Mouse (Mus musculus) midbrain, embryonic 13.5 days (tissue): ENCODE measurements around the gene Cct7. TPM values are rescaled to one million over a fixed set of nuclear protein-coding genes. Genes with fewer than 3 reads are reported as not detected.

Source experiments
- ATAC-seq: fragments of 200-750 bp; cut with Nextera tagmentation; 2 replicates; pipeline ENCODE4 v1.8.0; 2017; ENCODE audit warnings: mild to moderate bottlenecking, moderate TSS enrichment, moderate library complexity
- H3K27ac ChIP-seq: fragments of 300-500 bp; sonication (generic); 2 replicates; pipeline ENCODE4 v1.5.1; 2015; ENCODE audit warnings: inconsistent platforms, mild to moderate bottlenecking, moderate library complexity
- H3K27me3 ChIP-seq: fragments of 300-500 bp; sonication (generic); 2 replicates; pipeline ENCODE4 v1.6.1; 2015; ENCODE audit warnings: mild to moderate bottlenecking, inconsistent platforms
- H3K36me3 ChIP-seq: fragments of 300-500 bp; sonication (generic); 2 replicates; pipeline ENCODE4 v1.6.1; 2015; ENCODE audit warnings: mild to moderate bottlenecking, inconsistent platforms
- H3K4me1 ChIP-seq: fragments of 300-500 bp; sonication (generic); replicated peaks from 2 replicates; pipeline ENCODE4 v1.6.1; 2015; ENCODE audit warnings: inconsistent platforms
- H3K4me2 ChIP-seq: fragments of 300-500 bp; sonication (generic); replicated peaks from 2 replicates; pipeline ENCODE4 v1.6.1; 2015; ENCODE audit warnings: moderate library complexity, mild to moderate bottlenecking, inconsistent platforms
- H3K4me3 ChIP-seq: fragments of 300-500 bp; sonication (generic); replicated peaks from 2 replicates; pipeline ENCODE4 v1.5.1; 2015; ENCODE audit warnings: mild to moderate bottlenecking, inconsistent platforms
- H3K9ac ChIP-seq: fragments of 300-500 bp; sonication (generic); replicated peaks from 2 replicates; pipeline ENCODE4 v1.6.1; 2015; ENCODE audit warnings: mild to moderate bottlenecking, inconsistent platforms
- H3K9me3 ChIP-seq: fragments of 300-500 bp; sonication (generic); 2 replicates; pipeline ENCODE4 v1.6.1; 2016; ENCODE audit warnings: mild to moderate bottlenecking, inconsistent platforms
- WGBS: fragments of 180-500 bp; shearing (Covaris S2); methylation state at CpG from one replicate; pipeline ENCODE4 v1.1.7; 2015; 5-methylcytosine and 5-hydroxymethylcytosine counted together
- polyA plus RNA-seq: library from polyadenylated mRNA; unstranded; fragments of >200 nt; fragmentation: Nextera tagmentation; extraction: Ambion mirVana; gene quantifications from 2 replicates; pipeline ENCODE4 v1.2.1, GENCODE M21; 2015

Cct7 gene
- 630 and 636 TPM in 2 replicates for polyA plus RNA-seq

DNA sequence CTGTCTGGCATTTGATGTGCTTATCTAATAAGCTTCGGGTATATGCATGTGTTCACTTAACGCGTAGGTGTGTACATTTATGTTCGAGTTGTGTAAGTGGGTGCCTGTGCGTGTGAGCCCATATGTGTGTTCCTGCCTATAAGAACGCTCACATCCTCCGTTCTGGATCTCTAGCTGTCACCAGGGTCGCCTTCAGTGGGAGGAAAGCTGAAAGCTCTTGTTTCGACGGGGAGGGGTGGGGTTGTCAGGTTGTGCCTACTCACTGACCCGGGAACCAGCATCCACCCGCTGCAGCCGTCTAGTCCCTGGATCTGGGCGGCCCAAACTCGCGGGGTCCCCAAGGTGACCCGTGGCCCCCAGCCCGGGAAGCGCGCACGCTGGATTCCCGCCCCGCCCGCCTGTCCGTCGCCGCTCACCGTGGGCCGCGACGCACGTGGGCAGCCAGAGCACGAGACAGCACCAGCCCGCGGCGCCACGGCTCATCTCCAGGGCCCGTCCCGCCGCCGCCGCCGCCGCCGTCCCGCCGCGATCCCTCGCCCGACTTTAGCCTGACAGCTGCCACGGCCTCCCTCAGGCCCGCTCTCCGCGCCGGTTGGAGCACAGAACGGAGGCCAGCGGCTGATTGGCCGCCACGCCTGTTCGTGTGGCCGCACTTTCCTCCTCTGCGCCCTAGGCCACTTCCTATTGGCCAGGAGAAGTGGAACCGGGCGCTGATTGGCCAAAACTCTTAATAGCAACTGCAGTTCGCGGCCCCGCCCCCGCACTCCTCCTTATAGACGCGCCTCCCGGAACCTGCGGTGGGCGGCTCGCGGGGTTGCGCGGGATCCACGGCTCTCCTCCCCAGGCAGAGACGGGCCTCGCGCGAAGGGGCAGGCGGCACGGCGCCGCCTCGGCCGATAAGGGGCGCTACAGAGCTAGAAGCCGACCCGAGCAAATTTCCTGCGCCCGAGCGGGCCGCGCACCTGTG, at the start of gene Cct7:
Gene Cct7, plus strand, starts transcription at position 818 of the 967 bp plus-strand sequence.
- H3K36me3 ChIP-seq = peaks cover 15% of the 10 kb centered on the region
- no peaks in the 10 kb centered on the region for H3K27me3 ChIP-seq
- 3% methylated on average over 90 of the region's 96 CpGs for WGBS
- peak; percentile 95 for ATAC-seq
- H3K27ac ChIP-seq = peak within 1 kb of the TSS; percentile 95
- H3K9ac ChIP-seq = peak within 1 kb of the TSS; percentile 92
- H3K4me1 ChIP-seq = peaks cover 40% of the 10 kb centered on the region
- peak within 1 kb of the TSS; percentile 71 for H3K4me3 ChIP-seq
- no peaks in the 10 kb centered on the region for H3K9me3 ChIP-seq
- H3K4me2 ChIP-seq = peak within 1 kb of the TSS; percentile 88

GRCm38 (mm10) chr6:85402613-85403012, 48.7 kb upstream of the Cct7 start:
- Histone ChIP-seq H3K36me3 (no peaks in the 10 kb centered on the region), H3K9me3 (no peaks in the 10 kb centered on the region), H3K4me1 (0 out of 2 replicates have a peak, but pooled peaks cover 11% of the 10 kb centered on the region), H3K4me3 (no peak overlapping the region), H3K27me3 (peaks cover 5% of the 10 kb centered on the region), H3K4me2 (no peak overlapping the region), H3K27ac (peak overlapping the region; percentile 63), H3K9ac (no peak overlapping the region)
- 44% methylated on average over 2 of the region's 2 CpGs for WGBS
- ATAC-seq = no peak

DNA sequence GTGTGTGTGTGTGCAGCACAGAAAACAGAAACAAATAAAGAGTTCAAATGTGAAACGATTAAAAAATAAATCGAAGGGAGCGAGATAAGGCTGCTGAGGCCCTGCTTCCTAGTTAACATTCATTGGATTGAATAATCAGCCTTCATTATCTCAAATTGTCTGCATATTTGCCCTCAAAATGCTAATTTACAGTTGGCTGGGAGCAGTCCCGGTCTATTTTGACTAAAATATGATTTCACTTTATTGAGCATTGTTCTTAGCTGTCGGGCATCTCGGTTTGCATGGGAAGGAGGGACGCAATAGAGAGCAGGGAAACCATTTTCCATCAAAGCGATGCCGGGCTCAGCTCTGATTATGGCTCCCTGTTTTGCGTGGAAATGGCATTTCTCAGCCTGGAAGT, 48.3 kb upstream of the Cct7 start:
- Histone ChIP-seq H3K4me3 (no peak overlapping the region), H3K27ac (peak overlapping the region; percentile 78), H3K4me1 (0 out of 2 replicates have a peak, but pooled peaks cover 11% of the 10 kb centered on the region), H3K36me3 (no peaks in the 10 kb centered on the region), H3K4me2 (no peak overlapping the region), H3K9me3 (no peaks in the 10 kb centered on the region), H3K27me3 (peaks cover 9% of the 10 kb centered on the region), H3K9ac (no peak overlapping the region)
- WGBS = 64% methylated on average over 10 of the region's 10 CpGs
- ATAC-seq = no peak

DNA sequence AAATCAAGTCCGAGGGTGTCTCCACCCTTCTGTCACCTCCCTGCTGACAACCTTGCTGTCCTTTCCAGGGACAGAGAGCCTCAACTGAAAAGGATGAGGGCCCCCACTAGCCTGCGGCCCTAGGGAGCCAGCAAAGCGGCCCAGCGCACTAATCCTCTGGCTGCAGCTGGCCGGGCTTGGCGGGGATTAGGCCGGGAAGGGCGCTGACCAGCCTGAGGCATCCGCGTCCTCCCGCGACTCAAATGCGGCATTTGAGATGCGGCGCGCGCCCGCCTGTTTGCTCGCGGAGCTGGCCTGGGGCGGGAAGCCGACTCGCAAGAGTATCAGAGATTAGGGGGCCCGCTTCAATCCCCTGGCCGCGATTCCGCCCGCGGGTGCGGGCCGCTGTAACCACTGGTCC, 42.3 kb upstream of the Cct7 start:
- under 1% methylated on average over 31 of the region's 31 CpGs for WGBS
- Histone ChIP-seq H3K27me3 (peaks cover 34% of the 10 kb centered on the region), H3K4me2 (peak overlapping the region; percentile 56), H3K4me1 (peaks cover 15% of the 10 kb centered on the region), H3K27ac (no peak overlapping the region), H3K9ac (peak overlapping the region; percentile 57), H3K36me3 (no peaks in the 10 kb centered on the region), H3K4me3 (peak overlapping the region; percentile 30), H3K9me3 (no peaks in the 10 kb centered on the region)
- peak; percentile 26; the same call in 1 of the 2 replicates for ATAC-seq

DNA sequence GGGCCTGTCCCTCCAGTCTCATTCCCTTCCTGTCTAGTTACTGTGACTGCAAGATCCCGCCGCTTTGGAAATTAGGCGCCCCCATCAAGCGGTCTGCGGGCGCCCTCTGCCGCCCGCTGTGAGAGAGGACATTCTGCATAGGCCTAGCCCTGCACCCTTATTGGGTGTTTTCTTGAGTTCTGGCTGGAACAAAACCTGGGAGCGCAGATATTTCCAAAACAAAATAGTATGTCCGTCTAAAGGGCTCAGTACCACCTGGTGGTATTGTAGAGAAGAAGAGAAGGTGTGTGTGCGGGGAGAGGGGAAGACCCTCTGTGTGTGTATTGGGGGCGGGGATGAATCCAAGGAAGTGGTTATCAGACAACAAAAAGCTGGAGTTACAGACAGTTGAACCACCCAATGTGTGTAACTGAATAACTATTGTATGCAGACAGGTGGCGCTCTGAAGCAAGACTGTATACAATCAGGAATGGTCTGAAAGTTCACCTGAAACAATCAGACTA, 40.5 kb upstream of the Cct7 start:
- H3K4me2 ChIP-seq = no peak overlapping the region
- H3K27ac ChIP-seq = no peak overlapping the region
- ATAC-seq = peak; percentile 85
- H3K27me3 ChIP-seq = peaks cover 34% of the 10 kb centered on the region
- no peak overlapping the region for H3K4me3 ChIP-seq
- H3K9ac ChIP-seq = no peak overlapping the region
- H3K36me3 ChIP-seq = no peaks in the 10 kb centered on the region
- H3K4me1 ChIP-seq = peaks cover 15% of the 10 kb centered on the region
- 9% methylated on average over 13 of the region's 13 CpGs for WGBS
- no peaks in the 10 kb centered on the region for H3K9me3 ChIP-seq

GRCm38 (mm10) chr6:85415829-85416228, 35.5 kb upstream of the Cct7 start:
- Histone ChIP-seq H3K9ac (no peak overlapping the region), H3K4me1 (no peaks in the 10 kb centered on the region), H3K4me3 (no peak overlapping the region), H3K27me3 (no peaks in the 10 kb centered on the region), H3K4me2 (no peak overlapping the region), H3K9me3 (no peaks in the 10 kb centered on the region), H3K36me3 (no peaks in the 10 kb centered on the region), H3K27ac (no peak overlapping the region)
- 65% methylated on average over 3 of the region's 3 CpGs for WGBS
- no peak for ATAC-seq

GRCm38 (mm10) chr6:85419150-85419549, 32.2 kb upstream of the Cct7 start:
- no peak overlapping the region for H3K27ac ChIP-seq
- H3K27me3 ChIP-seq = peaks cover 17% of the 10 kb centered on the region
- H3K4me2 ChIP-seq = no peak overlapping the region
- H3K4me3 ChIP-seq = no peak overlapping the region
- no peaks in the 10 kb centered on the region for H3K9me3 ChIP-seq
- H3K36me3 ChIP-seq = no peaks in the 10 kb centered on the region
- no peak overlapping the region for H3K9ac ChIP-seq
- no peaks in the 10 kb centered on the region for H3K4me1 ChIP-seq
- no peak for ATAC-seq
- 84% methylated on average over 2 of the region's 2 CpGs for WGBS

GRCm38 (mm10) chr6:85423836-85424379, 27.4 kb upstream of the Cct7 start, which contains the start of gene Noto:
TSS of gene Noto (plus strand) at chr6:85423886.
- H3K4me2 ChIP-seq = no peak within 1 kb of the TSS
- WGBS = 12% methylated on average over 28 of the region's 28 CpGs

GRCm38 (mm10) chr6:85431274-85431841, 20.0 kb upstream of the Cct7 start:
- no peak; the same call in none of the 2 replicates for ATAC-seq
- Histone ChIP-seq H3K27me3 (no peaks in the 10 kb centered on the region), H3K4me3 (peak overlapping the region; percentile 81), H3K36me3 (no peaks in the 10 kb centered on the region), H3K4me1 (peaks cover 15% of the 10 kb centered on the region; the same call in 1 of the 2 replicates), H3K9me3 (no peaks in the 10 kb centered on the region), H3K27ac (no peak overlapping the region), H3K4me2 (peak overlapping the region; percentile 79), H3K9ac (peak overlapping the region; percentile 76)
- 48% methylated on average over 8 of the region's 8 CpGs for WGBS

More at GRCm38 (mm10) chr6:85423836-85424379, 27.4 kb upstream of the Cct7 start, which contains the start of gene Noto:
- Histone ChIP-seq H3K4me1 (no peaks in the 10 kb centered on the region), H3K9ac (no peak within 1 kb of the TSS), H3K27me3 (peaks cover 19% of the 10 kb centered on the region), H3K4me3 (no peak within 1 kb of the TSS), H3K9me3 (no peaks in the 10 kb centered on the region), H3K27ac (no peak within 1 kb of the TSS), H3K36me3 (no peaks in the 10 kb centered on the region)
- ATAC-seq = no peak

DNA sequence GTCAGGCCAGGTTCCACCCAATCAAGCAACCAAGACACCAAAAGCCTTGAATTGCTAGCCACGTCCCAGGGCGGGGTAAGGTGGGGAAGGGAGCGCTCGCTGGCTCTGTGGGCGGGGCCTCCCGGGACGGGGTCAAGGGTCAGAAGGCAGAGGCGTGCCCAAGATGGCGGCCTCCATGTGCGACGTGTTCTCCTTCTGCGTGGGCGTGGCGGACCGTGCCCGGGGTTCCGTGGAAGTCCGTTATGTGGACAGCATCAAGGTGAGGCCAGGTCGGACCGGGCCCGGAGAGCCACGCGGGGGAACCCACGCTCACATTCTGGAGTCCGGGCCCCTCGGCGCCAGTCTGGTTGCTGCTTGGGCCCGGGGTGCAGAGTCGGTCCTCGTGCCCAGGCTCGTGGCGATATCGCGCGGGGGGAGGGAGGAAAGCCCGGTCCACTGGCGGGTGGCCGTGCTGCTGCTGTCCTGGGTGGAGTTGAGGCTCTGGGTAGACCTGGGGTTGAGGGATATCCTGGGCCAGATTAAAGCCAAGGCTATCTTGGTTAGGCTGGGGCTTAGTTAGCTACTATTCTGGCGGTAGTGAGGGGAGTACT, 19.4 kb upstream of the Cct7 start, which contains the start of gene Smyd5:
Gene Smyd5, plus strand, starts transcription at position 148 of the 590 bp plus-strand sequence.
- peak; percentile 80 for ATAC-seq
- H3K9ac ChIP-seq = peak within 1 kb of the TSS; percentile 76

DNA sequence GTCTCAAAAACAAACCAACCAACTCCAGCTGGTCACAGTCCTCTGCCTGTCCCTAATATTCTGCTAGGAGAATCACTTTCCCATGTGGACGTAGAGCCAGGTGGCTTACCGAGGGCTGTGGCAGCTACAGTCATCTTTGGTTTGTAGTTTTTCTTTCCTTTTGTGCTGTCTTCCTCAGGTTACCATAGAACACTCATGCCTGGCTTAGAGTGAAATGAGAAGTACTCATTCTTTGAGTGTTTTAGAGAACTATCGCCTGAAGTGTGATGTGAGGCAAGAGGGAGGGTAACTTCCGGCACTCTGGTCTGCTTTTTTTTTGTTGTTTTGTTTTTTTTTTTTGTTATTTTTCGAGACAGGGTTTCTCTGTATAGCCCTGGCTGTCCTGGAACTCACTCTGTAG, 17.4 kb upstream of the Cct7 start:
- H3K4me3 ChIP-seq = no peak overlapping the region
- no peak for ATAC-seq
- H3K9ac ChIP-seq = no peak overlapping the region
- H3K27me3 ChIP-seq = no peaks in the 10 kb centered on the region
- peaks cover 15% of the 10 kb centered on the region; the same call in 1 of the 2 replicates for H3K4me1 ChIP-seq
- no peak overlapping the region for H3K27ac ChIP-seq
- 91% methylated on average over 5 of the region's 5 CpGs for WGBS
- H3K36me3 ChIP-seq = peaks cover 10% of the 10 kb centered on the region
- H3K4me2 ChIP-seq = no peak overlapping the region
- no peaks in the 10 kb centered on the region for H3K9me3 ChIP-seq

More for the DNA sequence above, 19.4 kb upstream of the Cct7 start, which contains the start of gene Smyd5:
- WGBS = under 1% methylated on average over 39 of the region's 39 CpGs
- peaks cover 15% of the 10 kb centered on the region; the same call in 1 of the 2 replicates for H3K4me1 ChIP-seq
- no peak within 1 kb of the TSS for H3K27ac ChIP-seq
- peak within 1 kb of the TSS; percentile 79 for H3K4me2 ChIP-seq
- peak within 1 kb of the TSS; percentile 81 for H3K4me3 ChIP-seq
- no peaks in the 10 kb centered on the region for H3K36me3 ChIP-seq
- H3K27me3 ChIP-seq = no peaks in the 10 kb centered on the region
- no peaks in the 10 kb centered on the region for H3K9me3 ChIP-seq
